Mouse (Mus musculus) kidney, postnatal 4 days (tissue): ENCODE measurements at regions not wholly inside any gene's neighbourhood (a gene's known extent, or its start where the extent isn't known, plus 50 kb on each side); places are given as distances from the start of the nearest gene placed in this dataset.

Source experiments
- DNase-seq, 2 experiments: peaks; one replicate each; pipeline ENCODE4 v3.0.0; 2021; ENCODE audit warnings: mixed read lengths in 2 of 2

- DNase-seq, result no peak
Measured at GRCm38 (mm10) chr13:33721851-33722250, 60.6 kb downstream of the Serpinb6d start.

GRCm38 (mm10) chr13:33762293-33763125 lies 80.7 kb downstream of the Serpinb6e start:
- peak; percentile 81 to 86 for DNase-seq

- DNase-seq, result no peak
Measured at GRCm38 (mm10) chr13:33763295-33763916, 79.8 kb downstream of the Serpinb6e start.
